Mouse (Mus musculus) neural tube, embryonic 14.5 days (tissue): ENCODE data around the gene Sars2. TPM values are rescaled to one million over a fixed set of nuclear protein-coding genes. Genes with fewer than 3 reads are reported as not detected.
"Not testable (repeated sequence)": the region's sequence is repeated elsewhere in the genome, so short reads cannot be mapped to it uniquely, and the experiment has no call there.

Experiments used
- ATAC-seq: fragments of 200-750 bp; cut with Nextera tagmentation; 2 replicates; pipeline ENCODE4 v1.8.0; 2017; ENCODE audit warnings: low read depth, mild to moderate bottlenecking, moderate TSS enrichment, moderate library complexity
- H3K27ac ChIP-seq: fragments of 300-500 bp; sonication (generic); 2 replicates; pipeline ENCODE4 v1.5.1; 2014; ENCODE audit warnings: low read depth, mild to moderate bottlenecking, control low read depth, low read length, moderate library complexity, mixed read lengths
- H3K27me3 ChIP-seq: fragments of 300-500 bp; sonication (generic); 2 replicates; pipeline ENCODE4 v1.6.1; 2014; ENCODE audit warnings: low read length; ENCODE audit not compliant: control insufficient read depth, insufficient read depth
- H3K36me3 ChIP-seq: fragments of 300-500 bp; sonication (generic); 2 replicates; pipeline ENCODE4 v1.6.1; 2014; ENCODE audit warnings: low read length, mixed read lengths; ENCODE audit not compliant: control insufficient read depth, insufficient read depth
- H3K4me1 ChIP-seq: fragments of 300-500 bp; sonication (generic); 2 replicates; pipeline ENCODE4 v1.6.1; 2014; ENCODE audit warnings: low read length; ENCODE audit not compliant: control insufficient read depth, insufficient read depth
- H3K4me2 ChIP-seq: fragments of 300-500 bp; sonication (generic); 2 replicates; pipeline ENCODE4 v1.6.1; 2014; ENCODE audit warnings: mild to moderate bottlenecking, low read depth, low read length, control low read depth
- H3K4me3 ChIP-seq: fragments of 300-500 bp; sonication (generic); 2 replicates; pipeline ENCODE4 v1.5.1; 2014; ENCODE audit warnings: low read depth, low read length, control low read depth, mixed read lengths
- H3K9ac ChIP-seq: fragments of 300-500 bp; sonication (generic); replicated peaks from 2 replicates; pipeline ENCODE4 v1.6.1; 2014; ENCODE audit warnings: low read depth, mild to moderate bottlenecking, control low read depth, low read length, mixed read lengths
- H3K9me3 ChIP-seq: fragments of 300-500 bp; sonication (generic); 2 replicates; pipeline ENCODE4 v1.6.1; 2016; ENCODE audit warnings: low read length; ENCODE audit not compliant: control insufficient read depth
- WGBS: fragments of 180-500 bp; shearing (Covaris S2); extraction: QIAGEN DNeasy Blood & Tissue Kit; methylation state at CpG from one replicate; pipeline ENCODE4 v1.1.7; 2014; 5-methylcytosine and 5-hydroxymethylcytosine counted together
- polyA plus RNA-seq: library from polyadenylated mRNA; unstranded; fragments of >200 nt; fragmentation: Nextera tagmentation; extraction: Ambion mirVana; gene quantifications from 2 replicates; pipeline ENCODE4 v1.2.1, GENCODE M21; 2014

Gene Sars2
- polyA plus RNA-seq: 19.3 and 19.9 TPM in 2 replicates

- Histone ChIP-seq H3K4me2 (peak within 1 kb of the TSS; percentile 63), H3K27ac (peak within 1 kb of the TSS; percentile 66), H3K4me3 (peak within 1 kb of the TSS; percentile 53), H3K9me3 (no peaks in the 10 kb centered on the region), H3K9ac (peak within 1 kb of the TSS; percentile 58), H3K27me3 (no peaks in the 10 kb centered on the region), H3K4me1 (0 out of 2 replicates have a peak, but pooled peaks cover 10% of the 10 kb centered on the region), H3K36me3 (0 out of 2 replicates have a peak, but pooled peaks cover 2% of the 10 kb centered on the region)
- under 1% methylated on average over 39 of the region's 39 CpGs for WGBS
- ATAC-seq: peak; percentile 98
Measured at GRCm38 (mm10) chr7:28741709-28742438, at the start of gene Sars2, which contains the start of gene Mrps12. Sars2 (plus strand) TSS chr7:28741992. Mrps12 (minus strand) TSS chr7:28741820.

GRCm38 (mm10) chr7:28692545-28693320 is 49.1 kb upstream of the Sars2 start, which contains the start of gene Fbxo27:
Fbxo27 (plus strand) TSS chr7:28692849.
- ATAC-seq: peak; percentile 64
- Histone ChIP-seq H3K36me3 (no peaks in the 10 kb centered on the region), H3K9ac (peak within 1 kb of the TSS; percentile 63), H3K27me3 (peaks cover 3% of the 10 kb centered on the region; the same call in 1 of the 2 replicates), H3K4me2 (peak within 1 kb of the TSS; percentile 76), H3K27ac (0 out of 2 replicates have a peak within 1 kb of the TSS, but pooled peaks have one; percentile 10), H3K4me3 (peak within 1 kb of the TSS; percentile 52), H3K4me1 (no peaks in the 10 kb centered on the region), H3K9me3 (no peaks in the 10 kb centered on the region)
- 31% methylated on average over 25 of the region's 30 CpGs for WGBS

- Histone ChIP-seq H3K27me3 (peaks cover 3% of the 10 kb centered on the region; the same call in 1 of the 2 replicates), H3K27ac (0 out of 2 replicates have a peak overlapping the region, but pooled peaks have one; percentile 10), H3K4me2 (peak overlapping the region; percentile 76), H3K36me3 (no peaks in the 10 kb centered on the region), H3K9ac (peak overlapping the region; percentile 63), H3K4me3 (peak overlapping the region; percentile 52), H3K9me3 (no peaks in the 10 kb centered on the region), H3K4me1 (no peaks in the 10 kb centered on the region)
- WGBS: 2% methylated on average over 33 of the region's 38 CpGs
- peak; percentile 90 for ATAC-seq
Measured at GRCm38 (mm10) chr7:28693321-28693966, 48.3 kb upstream of the Sars2 start.

DNA sequence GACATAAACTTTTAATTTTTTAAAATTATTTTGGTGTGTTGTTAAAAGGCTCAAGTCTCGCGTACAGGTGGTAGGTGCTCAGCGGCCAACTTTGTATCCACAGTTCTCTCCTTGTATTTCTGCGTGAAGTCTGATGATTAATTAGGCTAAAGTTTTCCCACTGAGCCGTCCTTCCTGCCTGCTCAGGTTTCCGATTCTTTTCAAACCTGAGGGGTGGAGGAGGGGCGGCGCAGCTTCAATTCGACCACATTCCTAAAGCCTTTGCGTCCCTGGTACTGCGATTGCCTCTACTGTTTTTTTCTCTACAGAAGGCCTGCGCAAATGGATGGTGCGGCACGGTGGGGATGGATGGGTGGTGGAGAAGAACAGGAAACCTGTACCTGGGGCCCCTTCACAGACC is 47.4 kb upstream of the Sars2 start:
- Histone ChIP-seq H3K4me2 (no peak overlapping the region), H3K36me3 (no peaks in the 10 kb centered on the region), H3K27me3 (peaks cover 3% of the 10 kb centered on the region; the same call in 1 of the 2 replicates), H3K4me1 (no peaks in the 10 kb centered on the region), H3K9ac (no peak overlapping the region), H3K9me3 (no peaks in the 10 kb centered on the region), H3K27ac (no peak overlapping the region), H3K4me3 (no peak overlapping the region)
- WGBS: 12% methylated on average over 14 of the region's 14 CpGs
- no peak for ATAC-seq

DNA sequence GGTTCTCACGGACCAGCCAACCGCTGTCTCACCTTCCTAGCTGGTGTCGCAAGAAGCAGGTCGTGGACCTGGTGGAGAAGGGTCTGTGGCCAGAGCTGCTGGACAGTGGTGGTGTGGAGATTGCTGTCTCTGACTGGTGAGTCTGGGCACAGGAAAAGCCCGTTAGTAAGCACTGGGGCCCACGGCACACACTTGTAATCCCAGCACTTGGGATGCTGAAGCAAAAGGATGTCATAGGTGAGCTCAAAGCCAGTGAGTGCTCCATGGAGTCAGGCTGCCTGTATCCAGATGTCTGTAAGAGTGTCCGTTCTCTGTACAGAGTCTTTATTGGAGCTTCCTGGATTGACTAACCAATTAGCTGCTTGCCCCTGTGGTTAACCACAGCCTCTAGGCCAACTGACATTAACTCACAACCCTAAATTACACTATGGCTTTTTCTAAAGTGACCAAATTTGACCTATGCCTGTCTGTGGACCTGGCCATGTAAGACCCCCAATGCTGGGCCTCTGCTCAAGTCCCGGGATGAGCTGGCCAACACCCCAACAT is 46.8 kb upstream of the Sars2 start:
- no peak overlapping the region for H3K4me2 ChIP-seq
- no peak for ATAC-seq
- WGBS: 72% methylated on average over 8 of the region's 8 CpGs

DNA sequence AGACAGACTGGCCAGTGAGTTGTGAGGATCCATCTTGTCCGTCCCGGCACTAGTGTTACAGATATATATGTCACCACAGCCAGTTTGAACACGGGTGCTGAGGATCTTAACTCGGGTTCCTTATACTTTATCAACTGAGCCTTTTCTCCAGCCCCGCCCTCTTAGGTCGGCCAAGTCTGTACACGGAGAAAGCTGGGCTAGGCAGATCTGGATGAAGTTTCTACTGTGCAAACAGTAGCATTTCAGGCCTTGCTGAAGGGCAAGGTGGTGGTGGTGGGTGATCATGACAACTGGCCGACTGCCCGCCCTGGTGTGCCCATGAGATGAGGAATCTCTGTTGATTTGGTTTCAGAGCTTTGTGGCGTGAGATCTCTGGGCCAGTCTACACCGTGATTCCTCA is 44.5 kb upstream of the Sars2 start:
- Histone ChIP-seq H3K4me1 (no peaks in the 10 kb centered on the region), H3K4me2 (no peak overlapping the region), H3K27ac (no peak overlapping the region), H3K36me3 (no peaks in the 10 kb centered on the region), H3K9me3 (no peaks in the 10 kb centered on the region), H3K4me3 (no peak overlapping the region), H3K9ac (no peak overlapping the region), H3K27me3 (peaks cover 3% of the 10 kb centered on the region; the same call in 1 of the 2 replicates)
- 93% methylated on average over 11 of the region's 11 CpGs for WGBS
- no peak for ATAC-seq

More for the DNA sequence above, 46.8 kb upstream of the Sars2 start:
- Histone ChIP-seq H3K9ac (no peak overlapping the region), H3K4me3 (no peak overlapping the region), H3K4me1 (no peaks in the 10 kb centered on the region), H3K9me3 (no peaks in the 10 kb centered on the region), H3K27ac (no peak overlapping the region), H3K36me3 (no peaks in the 10 kb centered on the region), H3K27me3 (peaks cover 3% of the 10 kb centered on the region; the same call in 1 of the 2 replicates)

DNA sequence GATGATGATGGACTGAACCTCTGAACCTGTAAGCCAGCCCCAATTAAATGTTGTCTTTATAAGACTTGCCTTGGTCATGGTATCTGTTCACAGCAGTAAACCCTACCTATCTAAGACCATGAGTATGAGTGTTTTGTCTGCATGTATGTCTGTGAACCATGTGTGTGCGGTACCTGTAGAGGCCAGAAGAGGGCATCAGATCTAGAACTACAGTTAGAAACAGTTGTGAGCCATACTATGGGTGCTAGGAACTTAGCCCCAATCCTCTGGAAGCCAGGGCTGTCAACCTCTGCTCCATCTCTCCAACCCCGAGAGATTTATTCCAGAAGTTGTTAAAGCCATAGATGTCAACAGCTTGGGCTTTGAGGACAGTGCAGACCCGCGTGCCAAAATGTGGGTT is 41.5 kb upstream of the Sars2 start:
- ATAC-seq: no peak
- no peaks in the 10 kb centered on the region for H3K4me1 ChIP-seq
- H3K4me2 ChIP-seq: no peak overlapping the region
- no peak overlapping the region for H3K9ac ChIP-seq
- H3K27ac ChIP-seq: no peak overlapping the region
- H3K4me3 ChIP-seq: no peak overlapping the region
- no peaks in the 10 kb centered on the region for H3K27me3 ChIP-seq
- 93% methylated on average over 4 of the region's 4 CpGs for WGBS
- H3K9me3 ChIP-seq: no peaks in the 10 kb centered on the region
- no peaks in the 10 kb centered on the region for H3K36me3 ChIP-seq

GRCm38 (mm10) chr7:28701306-28701705 is 40.5 kb upstream of the Sars2 start:
- 95% methylated on average over 12 of the region's 12 CpGs for WGBS
- ATAC-seq, H3K4me1 ChIP-seq, H3K9ac ChIP-seq, H3K9me3 ChIP-seq, H3K4me3 ChIP-seq, H3K4me2 ChIP-seq, H3K27ac ChIP-seq, H3K27me3 ChIP-seq, H3K36me3 ChIP-seq: not testable (repeated sequence)
